Mouse (Mus musculus) testis, adult 2 months (tissue): ENCODE results near the gene Olfr1441.

Experiments
- CTCF ChIP-seq: fragments of 200-500 bp; IDR thresholded peaks from 2 replicates; pipeline ENCODE4 v1.5.1; 2012; ENCODE audit warnings: low read depth, mild to moderate bottlenecking, inconsistent platforms, low read length, moderate library complexity; ENCODE audit not compliant: control insufficient read depth, insufficient read depth, insufficient replicate concordance
- POLR2A ChIP-seq: fragments of 200-500 bp; IDR thresholded peaks from 2 replicates; pipeline ENCODE4 v1.6.1; 2012; ENCODE audit warnings: low read depth, mild to moderate bottlenecking, inconsistent platforms, low read length, moderate library complexity; ENCODE audit not compliant: control insufficient read depth

GRCm38 (mm10) chr19:12413737-12414136 lies 3.5 kb upstream of the Olfr1441 start:
- no peak for TF ChIP-seq CTCF
- TF ChIP-seq POLR2A = no peak
